Mouse (Mus musculus) urinary bladder, postnatal 0 days (tissue): ENCODE results near the gene Mrpl3. TPM values are rescaled to one million over a fixed set of nuclear protein-coding genes. Genes with fewer than 3 reads are reported as not detected.

Experiments
- polyA plus RNA-seq: library from polyadenylated mRNA; unstranded; fragments of >200 nt; fragmentation: Nextera tagmentation; extraction: Ambion mirVana; gene quantifications from 2 replicates; pipeline ENCODE4 v1.2.1, GENCODE M21; 2015

Mrpl3 gene
- 71.6 and 84.3 TPM in 2 replicates for polyA plus RNA-seq

GRCm38 (mm10) chr9:105053147-105053557, at the start of gene Mrpl3:
TSS of gene Mrpl3 (plus strand) at chr9:105053239.

Other genes with a start within 250 kb of the Mrpl3 start
- 18.9 and 21.4 TPM in 2 replicates for gene Nudt16, start 78.6 kb downstream of the Mrpl3 start, polyA plus RNA-seq
- not detected in 2 replicates for gene 1700080E11Rik, start 91.9 kb downstream of the Mrpl3 start, polyA plus RNA-seq